Mouse (Mus musculus): ENCODE results near the gene Slain2.
"Not testable (repeated sequence)": the region's sequence is repeated elsewhere in the genome, so short reads cannot be mapped to it uniquely, and the experiment has no call there.

Gene Slain2

DNA sequence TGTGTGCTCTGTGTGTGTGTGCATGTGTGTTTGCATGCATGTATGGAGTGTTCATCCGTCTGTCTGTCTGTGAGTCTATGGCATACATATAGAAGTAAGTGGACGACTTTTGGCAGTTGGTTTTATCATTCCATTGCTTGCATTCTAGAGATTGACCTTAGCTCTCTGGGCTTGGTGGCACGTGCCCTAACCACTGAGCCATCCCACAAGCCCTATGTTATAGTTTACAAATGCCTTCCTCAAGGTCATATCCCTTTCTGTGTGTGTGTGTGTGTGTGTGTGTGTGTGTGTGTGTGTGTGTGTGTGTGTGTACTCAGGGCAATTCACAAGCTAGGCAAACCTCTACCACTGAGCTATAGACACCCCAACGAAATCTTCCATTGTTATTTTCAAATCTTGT lies 12.2 kb upstream of the Slain2 start:
- no peak for DNase-seq

DNA sequence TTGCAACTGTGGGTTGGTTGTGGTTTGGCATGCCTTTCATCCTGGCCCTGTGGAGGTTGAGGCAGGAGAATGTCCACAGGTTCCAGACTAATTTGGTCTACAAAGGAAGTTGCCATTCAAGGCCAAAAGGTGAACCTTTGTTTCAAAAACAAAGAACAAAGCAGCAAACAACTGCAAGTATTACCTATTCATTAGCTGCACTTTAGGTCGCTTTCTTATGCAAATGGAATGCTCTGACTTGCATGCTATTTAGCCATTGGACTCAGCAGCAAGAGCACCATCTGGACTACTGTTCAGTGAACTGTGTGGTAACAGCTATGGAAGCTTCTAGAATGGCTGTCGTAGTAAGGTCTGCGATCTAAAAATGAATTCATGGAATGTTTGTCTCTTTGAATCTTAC lies 11.8 kb upstream of the Slain2 start:
- no peak for DNase-seq

DNA sequence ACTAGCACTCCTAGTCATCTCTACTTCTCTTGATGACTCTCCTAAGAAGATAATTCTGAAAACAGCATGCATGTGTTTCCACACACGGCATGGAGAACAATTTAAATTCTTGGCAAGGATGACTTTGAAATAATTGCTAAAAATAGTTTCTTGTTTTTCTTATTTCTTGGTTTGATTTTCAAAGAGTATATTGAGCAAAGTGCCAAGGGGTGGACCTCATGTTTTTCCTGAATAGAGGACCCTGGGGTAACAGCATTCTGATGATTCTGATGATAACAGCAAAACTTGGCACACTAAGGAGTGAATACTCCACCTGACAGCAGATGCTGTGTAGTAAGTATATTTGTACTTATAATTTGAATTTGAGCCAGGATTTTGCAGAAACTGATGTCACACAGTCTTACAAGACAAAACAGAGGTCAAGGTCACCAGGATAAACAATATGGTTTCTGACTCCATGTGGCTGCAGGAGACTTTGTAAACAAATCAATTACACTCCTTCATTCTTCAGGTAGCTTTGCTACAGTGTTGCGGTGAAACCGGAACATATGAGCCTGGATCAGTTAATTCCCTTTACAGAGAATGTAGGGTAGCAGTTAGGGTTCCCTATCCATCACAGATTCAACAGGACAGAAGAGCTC lies 11.1 kb upstream of the Slain2 start:
- DNase-seq, result no peak

DNA sequence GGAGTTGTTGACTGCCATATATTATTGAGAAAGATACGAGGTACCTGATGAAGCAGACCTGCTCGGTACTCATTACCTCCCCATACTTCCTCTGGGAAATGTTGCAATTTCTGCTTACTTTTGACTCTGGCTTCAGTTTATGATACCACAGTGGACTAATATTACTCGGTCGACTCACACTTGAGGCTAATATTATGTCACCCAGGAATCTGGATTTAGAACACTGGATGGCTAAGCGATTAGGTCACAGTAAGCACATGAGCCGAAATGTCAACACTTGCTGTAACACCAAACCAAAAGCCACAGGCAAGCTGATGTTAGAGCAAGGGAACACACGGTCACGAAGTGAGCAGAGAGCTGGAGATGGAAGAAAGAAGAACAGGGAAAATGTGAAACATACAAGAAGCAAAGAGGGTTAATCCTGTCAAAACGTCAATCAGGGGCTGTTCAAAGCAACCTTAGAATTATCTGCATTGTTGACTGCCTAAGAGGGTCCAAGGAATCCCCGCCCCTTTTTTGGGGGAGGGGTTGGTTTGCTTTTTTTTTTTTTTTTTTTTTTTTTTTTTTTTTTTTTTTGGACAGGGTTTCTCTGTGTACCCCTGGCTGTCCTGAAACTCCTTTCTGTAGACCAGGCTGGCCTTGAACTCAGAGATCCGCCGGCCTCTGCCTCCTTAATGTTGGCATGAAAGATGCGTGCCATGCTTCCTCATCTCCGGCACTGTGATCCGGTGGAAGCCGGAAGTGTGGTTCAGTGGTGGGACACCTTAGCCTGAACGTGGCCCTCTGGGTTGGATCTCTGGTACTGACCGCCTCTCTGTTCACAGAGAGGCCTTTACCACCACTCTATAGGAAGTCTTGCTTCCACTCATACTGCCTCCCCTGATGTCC lies 9.0 kb upstream of the Slain2 start:
- no peak for DNase-seq

DNA sequence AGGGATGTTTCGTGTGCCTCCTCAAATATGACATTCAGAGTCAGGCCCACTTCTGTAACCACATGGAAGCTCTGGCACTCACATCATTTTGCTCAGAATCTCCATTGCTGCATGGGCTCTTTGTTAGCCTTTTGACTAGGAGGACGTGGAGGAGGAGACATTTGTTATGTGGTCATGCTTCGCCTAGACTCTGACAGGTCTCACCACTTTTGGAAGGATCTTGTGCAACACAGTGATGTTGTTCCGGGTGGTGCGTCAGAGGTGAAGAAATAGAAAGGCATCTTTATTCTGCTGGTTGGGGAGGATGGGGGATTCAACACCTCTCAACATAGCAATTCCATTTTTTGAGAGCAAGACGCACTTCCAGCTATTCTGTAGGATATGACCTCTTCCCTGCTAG lies 6.7 kb upstream of the Slain2 start:
- DNase-seq, result no peak

DNA sequence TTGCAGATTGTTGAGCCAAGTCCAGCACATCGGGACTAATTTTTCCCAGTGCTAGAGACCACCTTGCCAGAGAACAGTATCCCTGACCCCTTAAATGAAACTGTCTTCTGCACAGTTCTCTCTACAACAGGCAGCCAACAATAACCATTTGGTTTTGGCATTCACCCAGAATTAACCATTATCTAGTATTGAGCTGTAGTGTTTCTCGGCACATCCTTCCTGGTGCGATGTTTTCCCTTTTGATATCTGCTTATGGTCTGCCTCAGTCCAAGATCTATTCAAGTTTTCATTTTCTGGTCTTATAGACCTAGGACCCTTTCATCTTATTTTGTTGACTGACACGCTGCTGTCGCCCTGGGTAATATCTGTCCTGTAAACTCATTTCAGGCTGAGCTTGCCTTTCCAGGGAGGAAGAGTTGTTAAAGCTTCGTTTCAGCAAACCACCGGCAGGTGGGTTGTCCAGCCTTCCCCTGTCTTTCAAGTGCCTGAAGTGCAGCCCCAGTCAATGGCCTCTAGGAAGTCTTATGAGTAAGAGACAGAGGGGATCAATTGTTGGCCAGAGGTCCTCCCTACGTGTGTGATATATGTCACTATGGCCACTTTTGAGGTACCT lies 5.7 kb upstream of the Slain2 start:
- no peak for DNase-seq

DNA sequence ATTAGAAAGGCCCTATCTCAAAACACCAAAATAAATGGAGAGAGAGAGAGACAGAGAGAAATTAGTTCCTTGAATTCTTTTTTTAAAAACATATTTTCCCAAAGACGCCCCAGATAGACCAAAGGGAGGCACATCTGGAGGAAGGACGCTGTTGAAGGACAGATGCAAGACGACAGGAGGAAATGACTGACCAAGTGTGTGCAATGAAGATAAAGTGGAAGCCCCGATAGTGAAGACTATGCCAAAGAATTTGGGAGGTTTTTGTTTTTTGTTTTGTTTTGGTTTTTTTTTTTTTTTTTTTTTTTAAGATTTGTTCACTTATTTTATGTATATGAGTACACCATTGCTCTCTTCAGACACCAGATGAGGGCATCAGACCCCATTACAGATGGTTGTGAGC lies 4.7 kb upstream of the Slain2 start:
- no peak for DNase-seq

DNA sequence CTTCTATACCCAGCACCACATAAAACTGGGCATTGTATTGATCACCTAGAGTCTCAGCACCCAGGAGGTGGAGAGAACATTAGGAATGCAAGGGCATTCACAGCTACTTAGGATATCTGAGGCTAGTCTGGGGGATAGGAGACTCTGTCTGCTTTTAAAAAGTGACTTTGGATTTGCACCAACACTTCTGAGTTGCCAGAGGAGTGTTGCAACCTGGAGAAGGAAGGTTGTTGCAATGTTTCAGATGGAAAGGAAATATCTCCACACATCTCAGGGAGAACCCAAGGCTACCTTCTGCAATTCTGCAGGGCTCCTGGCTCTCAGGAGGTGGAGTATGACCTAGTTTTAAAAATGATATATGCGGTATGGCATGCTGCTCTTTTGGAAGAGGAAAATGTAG lies 3.7 kb upstream of the Slain2 start:
- no peak for DNase-seq

DNA sequence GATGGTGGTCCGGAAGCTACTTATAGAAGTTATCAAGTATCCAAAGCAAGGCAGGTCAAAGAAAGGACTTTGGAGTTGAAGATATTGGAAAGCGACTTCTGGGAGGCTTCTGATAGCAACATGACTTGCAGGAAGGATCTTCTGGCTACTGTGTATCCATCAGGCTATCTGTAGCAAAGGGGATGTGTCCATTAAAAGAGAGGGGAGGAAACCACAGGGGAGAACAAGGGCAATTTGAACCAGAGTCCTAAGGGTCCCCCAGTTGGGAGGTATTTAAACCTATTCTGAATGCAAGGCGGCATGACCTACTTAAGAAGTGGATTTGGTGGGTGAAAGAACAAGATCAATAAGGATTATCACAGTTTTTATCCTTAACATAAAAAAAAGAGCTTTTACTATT lies 2.8 kb upstream of the Slain2 start:
- no peak for DNase-seq

DNA sequence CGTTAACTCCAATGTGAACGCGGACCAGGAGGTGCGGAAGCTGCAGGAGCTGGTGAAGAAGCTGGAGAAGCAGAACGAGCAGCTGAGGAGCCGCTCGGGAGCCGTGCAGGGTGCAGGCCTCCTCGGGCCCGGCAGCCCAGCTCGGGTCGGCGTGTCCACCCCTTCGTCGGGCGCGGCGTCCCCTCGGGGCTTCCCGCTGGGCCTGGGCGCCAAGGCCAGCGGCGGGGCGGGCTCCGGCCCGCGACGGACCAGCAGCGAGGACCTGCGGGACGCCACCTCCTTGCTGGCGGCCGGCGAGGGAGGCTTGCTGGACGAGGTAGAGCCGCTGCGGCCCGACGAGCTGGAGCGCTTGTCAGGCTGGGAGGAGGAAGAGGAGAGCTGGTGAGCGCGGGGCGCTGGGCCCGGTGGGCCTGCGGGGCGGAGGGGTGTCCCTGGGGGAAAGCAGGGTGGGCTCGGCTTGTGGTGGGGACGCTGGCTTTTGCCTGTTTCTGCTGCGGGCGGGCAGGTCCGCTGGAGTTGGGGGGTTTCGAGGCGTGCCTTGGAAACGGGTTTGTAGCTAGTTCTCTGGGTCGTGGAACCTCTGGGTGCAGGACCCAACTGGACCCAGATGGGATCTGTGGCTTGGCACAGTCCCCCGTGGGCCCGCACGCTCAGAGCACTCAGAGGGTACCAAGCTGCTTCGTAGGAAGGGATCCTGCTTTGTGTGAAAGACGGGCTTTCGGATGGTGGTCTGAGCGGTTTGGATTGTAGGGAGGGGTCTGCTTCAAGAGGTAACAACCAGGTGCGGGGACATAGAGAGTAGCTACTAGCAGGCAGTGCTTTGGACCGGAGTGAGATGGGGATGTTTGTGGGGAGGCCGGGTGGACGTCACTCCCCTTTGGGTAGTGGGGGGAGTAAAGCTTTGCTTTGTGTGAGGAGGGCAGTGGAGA lies 793 bp downstream of the Slain2 start:
- DNase-seq, result peak in 1 of 2 experiments; percentile 38

DNA sequence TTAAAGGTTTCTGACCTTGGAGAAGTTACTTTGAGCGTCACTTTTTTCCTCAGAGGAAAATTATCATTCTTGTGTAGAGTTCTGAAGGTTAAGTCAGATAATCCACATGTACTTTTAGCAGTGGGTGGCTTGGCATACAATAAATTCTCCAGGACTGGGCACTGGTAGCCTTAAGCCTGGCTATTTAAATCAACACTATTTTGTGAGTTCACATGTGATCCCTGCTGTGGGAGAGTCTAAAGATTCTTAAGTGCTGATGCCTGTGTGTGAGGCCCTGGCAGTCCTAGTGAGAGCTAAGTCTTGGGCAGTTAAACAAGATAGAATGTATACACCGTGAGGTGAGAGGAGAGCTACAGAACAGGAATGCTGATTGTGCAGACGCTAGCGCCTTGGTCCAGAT lies 1.9 kb downstream of the Slain2 start:
- no peak for DNase-seq

DNA sequence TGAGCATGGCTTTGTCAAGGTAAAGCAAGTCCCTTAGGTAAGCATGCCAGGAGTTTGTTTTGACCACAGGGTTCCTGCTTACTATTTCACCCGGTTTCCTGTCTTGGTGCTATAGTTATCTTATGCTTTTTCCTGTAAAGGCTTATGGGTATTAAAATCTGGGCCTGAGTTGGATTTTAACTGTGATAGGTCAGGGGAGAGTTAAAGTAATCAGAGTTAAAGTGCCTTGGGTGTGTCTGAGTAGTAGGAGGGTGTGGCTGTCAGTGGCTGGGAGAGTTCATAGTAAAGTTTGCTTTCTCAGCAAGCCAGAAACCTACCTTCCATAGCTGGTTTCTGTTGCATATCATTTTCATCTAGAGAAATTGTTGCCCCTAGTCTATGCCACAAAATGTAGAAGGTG lies 2.7 kb downstream of the Slain2 start:
- DNase-seq, result no peak

DNA sequence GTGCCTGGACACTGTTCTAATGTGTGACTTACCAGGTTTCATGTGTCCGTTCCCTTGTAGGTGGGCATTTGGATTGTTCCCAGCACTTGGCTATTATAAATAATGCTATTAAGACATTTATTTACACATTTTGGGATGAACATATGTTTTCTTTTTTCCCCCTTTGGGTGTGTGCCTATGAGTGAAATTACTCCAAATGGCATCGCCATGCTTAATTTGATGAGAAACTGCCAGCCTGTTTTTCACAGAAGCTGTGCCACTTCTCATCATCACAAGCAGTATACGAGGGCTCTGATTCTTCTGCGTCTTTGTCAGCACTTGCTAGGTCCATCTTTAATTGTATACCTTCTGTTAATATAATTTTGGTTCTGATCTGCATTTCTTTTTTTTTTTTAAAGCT lies 6.3 kb downstream of the Slain2 start:
- DNase-seq, result no peak

DNA sequence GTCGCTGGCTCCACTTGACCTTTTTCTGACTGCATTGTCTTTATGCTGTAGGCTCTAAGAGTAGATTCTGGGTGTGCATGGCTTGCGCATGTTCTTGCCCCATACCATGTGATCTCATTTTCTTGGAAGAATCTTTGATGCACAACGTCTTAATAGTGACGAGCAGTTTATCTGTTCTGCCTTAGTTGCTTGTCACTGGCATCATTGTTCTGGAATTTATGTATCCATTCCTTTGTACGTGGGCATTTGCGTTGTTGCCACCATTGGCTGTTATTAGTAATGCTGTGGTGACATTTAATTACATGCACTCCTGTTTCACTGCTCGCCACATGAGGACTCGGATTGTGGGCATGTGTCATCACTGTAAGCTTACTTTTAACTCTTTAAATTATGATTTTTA lies 7.1 kb downstream of the Slain2 start:
- DNase-seq, result no peak

DNA sequence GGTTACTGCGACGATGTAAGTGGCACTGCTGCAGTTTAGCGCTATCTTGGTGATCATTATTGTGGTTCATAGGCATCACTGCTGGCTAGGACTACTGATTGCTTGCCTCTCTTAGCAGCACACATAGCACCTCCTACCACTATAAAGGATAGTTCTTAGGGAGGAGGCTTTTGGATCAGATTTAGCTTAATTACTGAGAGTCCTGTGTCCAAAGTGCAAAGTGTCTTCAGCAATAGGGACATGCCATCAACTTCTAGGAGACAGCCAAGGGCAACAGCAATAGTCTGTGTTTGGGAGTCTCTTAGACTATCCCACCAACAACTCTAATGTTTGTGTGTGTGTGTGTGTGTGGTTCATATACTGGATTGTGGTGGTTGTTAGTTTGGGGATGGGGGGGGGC lies 8.7 kb downstream of the Slain2 start:
- DNase-seq, result no peak

DNA sequence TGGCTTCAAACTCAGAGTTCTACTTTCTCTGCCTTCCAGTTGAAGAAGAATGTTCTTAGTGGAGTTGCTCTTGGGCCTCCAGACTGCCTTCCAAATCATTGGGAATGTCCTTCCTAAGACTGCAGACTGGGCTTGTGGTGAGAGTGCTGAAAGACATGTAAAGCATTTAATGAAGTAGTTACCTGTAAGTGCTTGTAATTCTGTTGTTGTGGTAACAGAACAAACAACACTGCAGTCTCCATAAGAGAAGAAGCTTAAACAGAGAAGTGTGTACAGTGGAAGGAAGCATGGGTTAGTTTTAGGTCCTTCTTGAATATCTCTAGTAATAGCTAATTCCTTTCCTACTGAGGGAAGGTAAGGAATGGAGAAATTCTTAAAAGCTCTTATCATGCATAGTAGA lies 13.0 kb downstream of the Slain2 start:
- DNase-seq, result no peak

DNA sequence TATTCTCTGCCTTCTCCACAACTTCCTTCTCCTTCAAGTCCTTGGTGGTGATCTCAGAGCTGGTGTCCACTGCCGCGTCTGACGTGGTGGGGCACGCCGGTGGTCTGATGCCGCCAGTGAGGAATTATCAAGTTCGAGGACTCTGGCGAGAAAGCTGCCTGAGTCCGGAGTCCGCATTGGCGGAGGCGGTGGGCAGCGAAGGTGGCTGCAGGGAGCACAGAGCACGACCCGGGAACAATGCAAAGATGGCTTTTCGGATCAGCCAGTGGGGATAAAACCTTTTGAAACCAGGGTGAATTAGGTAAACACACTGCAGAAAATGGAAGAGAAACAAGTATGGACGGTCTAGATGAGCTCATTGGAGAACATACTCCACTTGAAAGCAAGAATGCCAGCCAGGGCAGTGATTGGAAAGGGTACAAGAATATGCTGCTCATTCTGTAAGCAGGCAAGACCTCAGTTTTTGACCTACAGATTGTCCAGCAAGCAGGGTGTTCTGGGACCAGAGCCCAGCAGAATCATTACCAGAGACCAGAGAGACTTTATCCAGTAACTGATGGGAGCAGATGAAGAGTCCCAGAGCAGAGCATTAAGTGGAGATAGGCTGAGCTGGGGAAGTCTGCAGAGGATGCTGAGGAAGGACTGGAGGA lies 19.0 kb downstream of the Slain2 start:
- DNase-seq, result no peak

DNA sequence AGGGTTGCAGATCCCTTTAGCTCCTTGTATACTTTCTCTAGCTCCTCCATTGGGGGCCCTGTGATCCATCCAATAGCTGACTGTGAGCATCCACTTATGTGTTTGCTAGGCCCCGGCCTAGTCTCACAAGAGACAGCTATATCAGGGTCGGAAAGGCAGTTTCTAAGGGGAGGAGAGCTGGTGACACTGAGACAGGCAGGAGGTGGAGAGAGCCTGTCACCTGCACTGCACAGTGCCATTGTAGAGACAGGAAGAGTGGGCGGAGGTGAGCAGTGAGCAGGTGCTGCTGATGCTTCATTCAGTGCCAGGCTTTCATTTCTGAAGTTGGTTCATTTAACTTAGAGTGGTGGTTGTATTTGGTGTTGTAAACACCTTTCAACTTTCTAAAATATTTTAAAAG lies 24.3 kb downstream of the Slain2 start:
- not testable (repeated sequence) for DNase-seq

DNA sequence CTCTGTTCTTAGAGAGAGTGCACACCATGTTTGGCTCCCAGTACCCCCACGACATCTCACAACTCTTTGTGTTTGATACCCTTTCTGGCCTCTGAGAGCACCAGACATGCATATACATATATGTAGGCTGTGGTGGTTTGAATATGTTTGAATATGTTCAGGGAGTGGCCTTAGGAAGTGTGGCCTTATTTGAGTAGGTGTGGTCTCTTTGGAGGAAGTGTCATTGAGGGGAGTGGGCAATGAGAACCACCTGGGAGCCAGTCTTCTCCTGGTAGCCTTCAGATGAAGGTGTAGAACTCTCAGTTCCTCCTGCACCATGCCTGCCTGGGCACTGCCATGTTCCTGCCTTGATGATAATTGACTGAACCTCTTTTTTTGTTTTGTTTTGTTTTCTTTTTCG lies 25.2 kb downstream of the Slain2 start:
- no peak for DNase-seq

DNA sequence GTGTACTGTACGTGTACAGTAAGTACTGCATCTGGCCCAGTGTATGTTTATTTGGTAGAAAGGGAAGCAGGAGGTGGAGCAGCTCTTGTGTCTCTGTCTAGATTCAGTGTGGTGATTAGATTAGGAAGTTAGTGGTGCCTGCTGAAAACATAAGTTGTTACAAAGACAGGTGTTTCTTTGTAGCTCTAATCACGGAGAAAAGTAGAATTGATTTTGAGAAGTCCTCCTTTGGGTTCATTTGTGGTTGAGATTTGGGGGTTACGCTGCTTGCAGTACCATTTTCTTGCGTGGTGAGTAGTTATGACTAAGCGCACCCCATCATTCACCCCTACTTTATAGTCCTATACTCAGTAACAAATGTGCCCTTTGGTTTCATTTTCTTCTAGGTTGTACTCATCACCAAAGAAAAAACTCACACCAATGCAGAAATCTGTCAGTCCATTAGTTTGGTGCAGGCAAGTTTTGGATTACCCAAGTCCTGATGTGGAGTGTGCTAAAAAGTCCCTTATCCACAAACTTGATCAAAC lies 26.9 kb downstream of the Slain2 start:
- no peak for DNase-seq

DNA sequence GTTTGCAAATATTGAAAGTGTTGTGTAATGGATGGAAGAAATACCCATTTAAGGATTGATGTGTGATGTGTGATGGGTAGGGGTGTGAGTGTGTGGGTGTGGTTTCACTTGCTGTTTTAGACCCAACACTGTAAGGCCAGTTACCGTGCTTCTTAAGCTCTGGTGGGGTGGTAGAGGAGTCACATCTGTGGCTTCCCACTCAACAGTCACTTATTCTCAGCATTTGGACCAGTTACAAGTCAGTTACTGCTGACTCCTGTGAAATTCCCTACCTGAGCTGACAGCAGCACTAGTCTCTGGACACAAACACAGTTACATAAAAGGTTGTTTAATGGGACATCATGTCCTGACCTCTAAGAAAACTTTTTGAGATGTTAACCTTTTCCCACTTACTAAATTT lies 34.0 kb downstream of the Slain2 start:
- DNase-seq, result no peak

DNA sequence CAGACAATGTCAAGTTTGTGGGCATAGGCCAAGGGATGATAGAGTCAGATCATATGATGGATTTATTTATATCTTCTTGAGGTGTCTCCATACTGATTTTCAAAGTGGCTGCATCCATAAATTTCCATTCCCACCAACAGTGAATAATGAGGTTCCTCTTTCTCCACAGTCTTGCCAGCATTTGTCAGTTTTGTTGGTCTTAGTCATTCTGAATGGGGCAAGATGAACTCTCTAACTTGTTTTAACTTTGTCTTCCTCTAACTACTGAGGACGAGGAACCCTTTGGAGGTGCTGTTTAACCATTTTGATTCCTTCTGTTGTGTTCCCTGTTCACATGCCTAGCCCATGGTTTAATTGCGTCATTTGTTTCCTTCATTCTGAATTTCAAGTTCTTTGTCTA lies 36.1 kb downstream of the Slain2 start:
- no peak for DNase-seq

Data from kidney, postnatal 4 days (tissue).